Mouse (Mus musculus): Measurements from ENCODE around the gene Hoxc10. TPM values are rescaled to one million over a fixed set of nuclear protein-coding genes. Genes with fewer than 3 reads are reported as not detected.

Gene Hoxc10
- polyA plus RNA-seq, 1 experiment from 2014 or later = not detected

DNA sequence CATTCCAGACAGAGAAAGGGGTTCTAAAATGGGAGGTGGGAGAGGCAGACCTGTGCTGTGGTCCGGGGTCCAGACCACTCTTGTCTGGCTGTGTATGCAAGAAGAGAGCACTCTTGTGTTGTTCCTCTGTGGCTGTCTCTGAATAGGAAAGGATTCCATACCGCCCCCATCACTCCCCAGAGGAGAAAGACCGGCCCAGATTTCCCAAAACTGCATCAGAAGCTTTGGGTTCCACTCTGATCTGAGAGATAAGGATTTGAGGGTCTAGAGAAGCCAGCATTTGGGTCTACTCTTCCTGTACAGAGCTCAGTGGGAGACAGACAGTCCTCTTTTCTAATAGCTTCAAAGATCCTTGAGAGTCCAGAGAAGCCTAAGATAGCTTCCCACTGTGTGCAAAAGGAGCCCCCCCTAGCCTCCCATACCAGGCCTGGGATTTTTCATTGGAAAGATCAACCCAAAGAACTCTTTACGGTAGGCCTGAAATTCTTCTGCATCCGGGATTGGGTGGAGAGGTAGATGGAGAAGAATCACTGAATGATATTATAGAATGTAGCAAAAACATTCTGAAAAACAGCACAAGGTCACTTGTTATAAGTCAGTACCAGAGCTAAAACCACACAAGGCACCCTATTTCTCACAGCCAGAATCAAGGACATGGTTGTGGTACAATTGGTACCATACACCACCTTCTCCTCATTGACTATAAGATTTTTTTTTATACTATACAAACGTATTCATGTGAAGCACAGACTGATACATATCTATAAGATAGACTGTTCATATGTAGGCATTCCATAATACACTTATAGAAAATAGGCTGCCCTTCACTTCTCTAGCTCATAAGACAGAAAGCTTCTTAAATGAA is 43.7 kb upstream of the Hoxc10 start:
- no peaks in the 10 kb centered on the region for H3K9me3 ChIP-seq (ENCODE audit: control insufficient read depth, low read length)
- no peak overlapping the region for H3K4me3 ChIP-seq (ENCODE audit: low read depth, low read length)
- H3K9ac ChIP-seq (ENCODE audit: low read length) = no peak overlapping the region
- WGBS = 12% methylated on average over 6 of the region's 6 CpGs
- H3K27ac ChIP-seq (ENCODE audit: low read depth, low read length) = no peak overlapping the region
- DNase-seq (ENCODE audit: low spot score, missing footprints) = peak; percentile 91
- H3K36me3 ChIP-seq (ENCODE audit: control insufficient read depth, insufficient read depth, low read length) = no peaks in the 10 kb centered on the region
- no peak overlapping the region for H3K4me2 ChIP-seq
- peaks cover 2% of the 10 kb centered on the region; the same call in 1 of the 2 replicates for H3K4me1 ChIP-seq (ENCODE audit: control insufficient read depth, insufficient read depth, low read length)
- ATAC-seq (ENCODE audit: low FRiP score) = no peak
- H3K27me3 ChIP-seq (ENCODE audit: control insufficient read depth, insufficient read depth, low read length) = peaks cover 98% of the 10 kb centered on the region

DNA sequence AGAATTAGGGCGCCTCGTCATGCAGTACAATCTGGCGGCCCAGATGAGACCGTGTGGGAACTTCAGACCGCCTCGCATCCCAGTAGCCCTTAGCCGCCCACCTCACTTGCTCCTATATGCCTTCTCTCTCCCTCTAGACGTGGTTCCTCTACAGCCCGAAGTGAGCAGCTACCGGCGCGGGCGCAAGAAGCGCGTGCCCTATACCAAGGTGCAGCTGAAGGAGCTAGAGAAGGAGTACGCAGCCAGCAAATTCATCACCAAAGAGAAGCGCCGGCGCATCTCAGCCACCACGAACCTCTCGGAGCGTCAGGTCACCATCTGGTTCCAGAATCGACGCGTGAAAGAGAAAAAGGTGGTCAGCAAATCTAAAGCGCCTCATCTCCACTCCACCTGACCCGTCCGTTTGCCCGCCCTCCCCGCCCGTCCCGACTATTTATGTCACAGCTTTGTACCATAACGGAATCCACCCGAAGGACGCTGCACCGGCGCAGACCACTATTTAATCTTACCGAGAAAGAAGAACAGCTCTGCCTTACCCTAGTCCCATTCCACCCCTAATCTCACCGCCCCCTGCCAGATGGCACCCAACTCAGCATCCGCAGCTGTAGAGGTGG is 39.5 kb upstream of the Hoxc10 start:
- Histone ChIP-seq H3K4me3 (ENCODE audit: low read depth, low read length) (no peak overlapping the region), H3K9ac (ENCODE audit: low read length) (no peak overlapping the region), H3K36me3 (ENCODE audit: control insufficient read depth, insufficient read depth, low read length) (no peaks in the 10 kb centered on the region), H3K27ac (ENCODE audit: low read depth, low read length) (no peak overlapping the region), H3K27me3 (ENCODE audit: control insufficient read depth, insufficient read depth, low read length) (peaks cover 98% of the 10 kb centered on the region), H3K4me1 (ENCODE audit: control insufficient read depth, insufficient read depth, low read length) (no peaks in the 10 kb centered on the region), H3K4me2 (no peak overlapping the region), H3K9me3 (ENCODE audit: control insufficient read depth, low read length) (no peaks in the 10 kb centered on the region)
- 1% methylated on average over 40 of the region's 40 CpGs for WGBS
- DNase-seq (ENCODE audit: low spot score, missing footprints) (no peak), ATAC-seq (ENCODE audit: low FRiP score) (no peak)

DNA sequence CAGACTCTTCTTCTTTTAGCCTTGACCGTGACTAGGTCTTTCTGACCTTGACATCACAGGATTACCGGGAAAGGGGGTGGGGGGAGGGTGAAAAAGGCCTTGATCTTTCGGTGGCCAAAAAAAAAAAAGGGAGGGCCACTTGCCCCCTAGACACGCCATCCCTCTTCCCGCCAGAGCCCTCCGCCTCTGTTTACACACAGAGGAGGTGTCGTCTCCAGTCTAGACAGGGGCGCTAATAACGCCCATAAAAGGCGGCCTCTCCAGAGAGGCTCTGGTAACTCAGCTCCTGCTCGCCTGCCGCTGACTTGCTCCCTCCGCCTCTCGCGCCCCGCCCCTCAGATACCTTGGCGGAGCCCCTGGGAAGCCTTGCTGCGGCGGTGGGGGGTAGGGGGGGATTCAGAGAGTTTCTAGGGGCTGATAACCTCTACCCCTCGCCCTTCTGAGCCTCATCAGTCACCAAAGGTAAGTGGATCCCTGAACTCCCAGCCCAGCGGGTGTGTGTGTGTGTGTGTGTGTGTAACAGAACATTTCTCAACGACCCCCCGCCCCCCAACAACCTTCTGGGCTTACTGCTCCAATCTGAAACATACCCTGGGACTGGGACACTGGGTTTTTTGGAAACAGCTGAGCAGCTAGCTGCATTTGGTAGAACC is 34.8 kb upstream of the Hoxc10 start:
- 2% methylated on average over 23 of the region's 23 CpGs for WGBS
- Histone ChIP-seq H3K4me2 (no peak overlapping the region), H3K9me3 (ENCODE audit: control insufficient read depth, low read length) (no peaks in the 10 kb centered on the region), H3K27me3 (ENCODE audit: control insufficient read depth, insufficient read depth, low read length) (peaks cover 100% of the 10 kb centered on the region), H3K4me3 (ENCODE audit: low read depth, low read length) (no peak overlapping the region), H3K4me1 (ENCODE audit: control insufficient read depth, insufficient read depth, low read length) (no peaks in the 10 kb centered on the region), H3K36me3 (ENCODE audit: control insufficient read depth, insufficient read depth, low read length) (no peaks in the 10 kb centered on the region), H3K27ac (ENCODE audit: low read depth, low read length) (no peak overlapping the region), H3K9ac (ENCODE audit: low read length) (no peak overlapping the region)
- DNase-seq (ENCODE audit: low spot score, missing footprints) (no peak), ATAC-seq (ENCODE audit: low FRiP score) (no peak)

DNA sequence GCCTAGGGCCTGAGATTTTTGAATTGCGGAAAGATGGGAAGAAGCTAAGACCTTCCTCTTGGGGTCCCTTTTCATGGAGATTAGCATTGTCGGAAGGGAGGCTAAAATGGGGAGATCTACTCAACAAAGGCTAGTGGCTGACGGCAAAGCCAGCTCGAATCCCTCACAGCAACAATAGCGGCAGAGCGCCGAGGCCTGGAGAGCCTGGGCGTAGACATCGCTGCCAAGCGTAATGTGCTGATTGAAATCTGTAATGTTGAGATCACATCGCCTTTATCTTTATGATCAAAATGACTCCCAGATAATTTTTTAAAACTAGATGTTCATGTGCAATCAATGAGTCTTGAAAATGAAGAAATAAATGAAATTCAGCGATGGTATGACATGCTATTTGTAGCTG is 32.2 kb upstream of the Hoxc10 start:
- ATAC-seq (ENCODE audit: low FRiP score) = no peak
- no peak overlapping the region for H3K4me2 ChIP-seq
- under 1% methylated on average over 12 of the region's 12 CpGs for WGBS

DNA sequence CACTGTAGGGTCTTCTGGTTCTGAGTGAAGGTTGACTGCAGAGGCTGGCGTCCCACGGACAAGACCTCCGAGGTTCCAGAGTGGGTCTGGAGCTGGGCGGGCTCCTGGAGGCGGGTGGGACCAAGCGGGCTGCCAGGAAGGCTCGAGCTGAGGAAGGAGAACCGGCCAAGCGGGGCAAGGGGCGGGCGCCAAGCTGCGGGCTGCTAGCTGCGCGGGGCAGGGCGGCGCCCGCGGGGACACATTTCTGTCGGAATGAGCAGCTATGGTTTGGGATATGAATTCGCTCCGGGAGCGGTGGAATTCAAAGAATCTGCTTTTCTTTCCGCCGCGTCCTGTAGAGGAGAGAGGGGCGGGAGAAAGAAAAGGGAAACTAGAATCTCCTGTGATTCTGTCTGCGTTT is 31.7 kb upstream of the Hoxc10 start:
- Histone ChIP-seq H3K27me3 (ENCODE audit: control insufficient read depth, insufficient read depth, low read length) (peaks cover 100% of the 10 kb centered on the region), H3K27ac (ENCODE audit: low read depth, low read length) (no peak overlapping the region), H3K9me3 (ENCODE audit: control insufficient read depth, low read length) (no peaks in the 10 kb centered on the region), H3K4me3 (ENCODE audit: low read depth, low read length) (no peak overlapping the region), H3K4me2 (no peak overlapping the region), H3K9ac (ENCODE audit: low read length) (no peak overlapping the region), H3K4me1 (ENCODE audit: control insufficient read depth, insufficient read depth, low read length) (no peaks in the 10 kb centered on the region), H3K36me3 (ENCODE audit: control insufficient read depth, insufficient read depth, low read length) (no peaks in the 10 kb centered on the region)
- WGBS = under 1% methylated on average over 26 of the region's 27 CpGs
- ATAC-seq (ENCODE audit: low FRiP score) = no peak
- DNase-seq (ENCODE audit: low spot score, missing footprints) = no peak

More for the DNA sequence above, 32.2 kb upstream of the Hoxc10 start:
- Histone ChIP-seq H3K27ac (ENCODE audit: low read depth, low read length) (no peak overlapping the region), H3K36me3 (ENCODE audit: control insufficient read depth, insufficient read depth, low read length) (no peaks in the 10 kb centered on the region), H3K4me1 (ENCODE audit: control insufficient read depth, insufficient read depth, low read length) (no peaks in the 10 kb centered on the region), H3K9ac (ENCODE audit: low read length) (no peak overlapping the region), H3K4me3 (ENCODE audit: low read depth, low read length) (no peak overlapping the region), H3K9me3 (ENCODE audit: control insufficient read depth, low read length) (no peaks in the 10 kb centered on the region), H3K27me3 (ENCODE audit: control insufficient read depth, insufficient read depth, low read length) (peaks cover 100% of the 10 kb centered on the region)
- no peak for DNase-seq (ENCODE audit: low spot score, missing footprints)

DNA sequence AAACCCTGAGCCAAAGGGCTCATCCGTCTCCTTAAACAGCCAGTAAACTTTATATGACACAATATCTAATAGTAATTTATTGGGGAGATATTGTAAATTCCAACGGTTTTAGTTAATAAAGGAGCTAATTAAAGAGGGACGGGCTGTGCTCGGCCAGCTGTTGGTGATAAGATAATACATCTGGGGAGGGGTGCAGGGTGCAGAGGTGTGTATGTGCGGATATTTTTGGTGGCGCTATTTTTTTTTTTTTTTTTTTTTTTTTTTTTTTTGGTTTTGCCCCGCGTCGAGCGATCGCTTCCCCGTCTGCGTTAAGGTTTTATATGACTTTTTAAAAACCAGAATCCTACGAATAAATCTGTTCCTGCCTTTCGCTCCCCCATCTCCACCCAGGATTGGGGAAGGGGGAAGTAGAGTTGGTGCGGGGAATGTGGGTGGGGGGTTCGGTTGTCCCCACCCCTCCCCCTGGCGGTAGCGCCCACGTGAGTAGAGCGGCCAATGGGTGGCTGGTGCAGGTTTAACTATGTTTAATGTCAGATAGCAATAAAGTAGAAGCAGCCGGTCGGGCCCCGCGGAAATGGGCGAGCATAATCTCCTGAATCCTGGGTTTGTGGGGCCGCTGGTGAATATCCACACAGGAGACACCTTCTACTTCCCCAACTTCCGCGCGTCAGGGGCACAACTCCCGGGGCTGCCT is 30.2 kb upstream of the Hoxc10 start, which contains the start of gene Hoxc12:
TSS of gene Hoxc12 (plus strand) at position 479 of the 694 bp plus-strand sequence.
- peaks cover 100% of the 10 kb centered on the region for H3K27me3 ChIP-seq (ENCODE audit: control insufficient read depth, insufficient read depth, low read length)
- no peak within 1 kb of the TSS for H3K4me2 ChIP-seq
- no peak for ATAC-seq (ENCODE audit: low FRiP score)
- no peak within 1 kb of the TSS for H3K9ac ChIP-seq (ENCODE audit: low read length)
- no peaks in the 10 kb centered on the region for H3K4me1 ChIP-seq (ENCODE audit: control insufficient read depth, insufficient read depth, low read length)
- H3K4me3 ChIP-seq (ENCODE audit: low read depth, low read length) = no peak within 1 kb of the TSS
- 1% methylated on average over 31 of the region's 31 CpGs for WGBS
- H3K9me3 ChIP-seq (ENCODE audit: control insufficient read depth, low read length) = no peaks in the 10 kb centered on the region
- H3K27ac ChIP-seq (ENCODE audit: low read depth, low read length) = no peak within 1 kb of the TSS
- DNase-seq (ENCODE audit: low spot score, missing footprints) = no peak
- no peaks in the 10 kb centered on the region for H3K36me3 ChIP-seq (ENCODE audit: control insufficient read depth, insufficient read depth, low read length)

DNA sequence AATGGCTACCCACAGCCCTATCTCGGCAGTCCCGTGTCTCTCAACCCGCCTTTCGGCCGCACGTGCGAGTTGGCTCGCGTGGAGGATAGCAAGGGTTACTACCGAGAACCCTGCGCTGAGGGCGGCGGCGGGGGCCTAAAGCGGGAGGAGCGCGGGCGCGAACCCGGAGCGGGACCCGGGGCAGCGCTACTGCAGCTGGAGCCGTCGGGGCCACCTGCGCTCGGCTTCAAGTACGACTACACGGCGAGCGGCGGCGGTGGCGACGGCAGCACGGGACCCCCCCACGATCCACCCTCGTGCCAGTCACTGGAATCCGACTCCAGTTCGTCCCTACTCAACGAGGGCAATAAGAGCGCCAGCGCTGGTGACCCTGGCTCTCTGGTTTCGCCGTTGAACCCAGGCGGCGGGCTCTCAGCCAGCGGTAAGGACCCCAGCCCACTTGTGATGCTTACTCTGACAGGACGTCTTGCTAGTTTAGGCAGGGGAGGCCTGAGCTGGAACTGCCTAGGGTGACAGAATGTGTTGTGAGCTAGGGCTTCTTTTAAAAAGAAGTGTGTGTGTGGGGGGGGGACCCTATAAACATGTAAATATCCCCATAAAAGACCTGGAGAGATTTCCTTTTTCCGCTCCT is 29.4 kb upstream of the Hoxc10 start:
- no peak overlapping the region for H3K9ac ChIP-seq (ENCODE audit: low read length)
- DNase-seq (ENCODE audit: low spot score, missing footprints) = no peak
- no peak overlapping the region for H3K4me3 ChIP-seq (ENCODE audit: low read depth, low read length)
- no peaks in the 10 kb centered on the region for H3K36me3 ChIP-seq (ENCODE audit: control insufficient read depth, insufficient read depth, low read length)
- no peaks in the 10 kb centered on the region for H3K9me3 ChIP-seq (ENCODE audit: control insufficient read depth, low read length)
- peaks cover 100% of the 10 kb centered on the region for H3K27me3 ChIP-seq (ENCODE audit: control insufficient read depth, insufficient read depth, low read length)
- under 1% methylated on average over 50 of the region's 50 CpGs for WGBS
- ATAC-seq (ENCODE audit: low FRiP score) = no peak
- no peak overlapping the region for H3K27ac ChIP-seq (ENCODE audit: low read depth, low read length)
- H3K4me2 ChIP-seq = no peak overlapping the region
- H3K4me1 ChIP-seq (ENCODE audit: control insufficient read depth, insufficient read depth, low read length) = no peaks in the 10 kb centered on the region

DNA sequence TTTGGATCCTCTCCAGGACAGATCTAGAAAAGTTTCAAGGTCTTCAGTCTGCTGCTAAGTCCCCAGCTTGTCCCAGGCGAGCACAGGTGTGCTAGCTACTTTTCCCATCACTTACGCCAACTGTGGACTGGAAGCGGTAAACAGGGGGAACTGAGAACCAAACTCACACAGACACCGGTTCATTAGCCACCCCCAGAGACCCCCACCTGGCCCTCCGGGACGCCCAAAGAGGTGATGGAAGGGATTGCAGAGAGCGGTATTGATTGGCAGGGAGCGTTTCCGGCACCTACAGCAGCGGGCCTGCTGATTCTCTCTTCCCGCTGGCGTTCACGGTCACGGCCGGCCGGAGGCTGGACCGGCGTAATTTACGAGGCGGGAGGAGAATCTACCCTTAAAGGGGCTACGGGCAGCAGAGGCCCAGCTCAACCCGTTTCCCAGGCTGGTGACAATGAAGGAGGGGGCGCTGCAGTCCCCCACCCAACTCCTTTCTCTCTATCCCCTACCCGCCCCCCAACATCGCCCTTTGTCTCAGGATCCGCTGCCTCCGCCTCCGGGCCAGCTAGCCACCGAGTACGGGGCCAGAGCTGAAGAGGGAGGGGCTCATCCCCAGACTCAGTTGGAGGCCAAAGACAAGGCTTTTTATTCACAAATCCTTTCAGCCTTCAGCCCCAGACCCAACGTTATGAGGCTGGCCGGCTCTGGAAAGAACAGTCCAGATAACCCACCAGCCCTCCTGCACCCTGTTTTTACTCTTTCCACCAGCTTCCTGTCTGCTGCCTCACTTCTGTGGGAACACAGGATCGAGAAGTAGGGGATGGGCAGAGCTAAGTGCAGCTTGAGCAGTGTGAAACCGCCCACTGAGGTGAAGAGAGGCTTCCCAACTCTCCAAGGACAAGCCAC is 27.1 kb upstream of the Hoxc10 start:
- 1% methylated on average over 34 of the region's 34 CpGs for WGBS
- Histone ChIP-seq H3K4me2 (no peak overlapping the region), H3K9ac (ENCODE audit: low read length) (no peak overlapping the region), H3K4me1 (ENCODE audit: control insufficient read depth, insufficient read depth, low read length) (0 out of 2 replicates have a peak, but pooled peaks cover 3% of the 10 kb centered on the region), H3K9me3 (ENCODE audit: control insufficient read depth, low read length) (no peaks in the 10 kb centered on the region), H3K27ac (ENCODE audit: low read depth, low read length) (no peak overlapping the region), H3K36me3 (ENCODE audit: control insufficient read depth, insufficient read depth, low read length) (no peaks in the 10 kb centered on the region), H3K4me3 (ENCODE audit: low read depth, low read length) (no peak overlapping the region), H3K27me3 (ENCODE audit: control insufficient read depth, insufficient read depth, low read length) (peaks cover 100% of the 10 kb centered on the region)
- ATAC-seq (ENCODE audit: low FRiP score) (no peak), DNase-seq (ENCODE audit: low spot score, missing footprints) (no peak)

Measured in midbrain, embryonic 11.5 days (tissue).